Mouse (Mus musculus) C2C12 (cell line): ENCODE data around the gene Nr1h2.

ENCODE experiments used
- CTCF ChIP-seq: IDR thresholded peaks from one replicate; pipeline ENCODE4 v1.5.1; 2011; ENCODE audit not compliant: control insufficient read depth, insufficient read depth, insufficient read length
- USF1 ChIP-seq: IDR thresholded peaks from one replicate; pipeline ENCODE4 v1.6.1; 2011; ENCODE audit warnings: low read depth, mild to moderate bottlenecking, control low read depth, moderate library complexity

GRCm38 (mm10) chr7:44526414-44527154 is 27.2 kb downstream of the Nr1h2 start:
- TF ChIP-seq CTCF: no peak
- no peak for TF ChIP-seq USF1
